8 mouse cellular contexts compared by ENCODE assay signal in genomic region chr5:81021864-81022305, GRCm38 (mm10). TPM values are rescaled to one million over a fixed set of nuclear protein-coding genes. Genes with fewer than 3 reads are reported as not detected.
DNase-seq lines count a peak whose midpoint lies in the region; ATAC-seq lines count a peak whose summit lies in the region.

No protein-coding gene starts in this region.

- 1% methylated on average over 21 of the region's 21 CpGs for WGBS in kidney, embryonic 14.5 days
- under 1% methylated on average over 21 of the region's 21 CpGs for WGBS in forebrain, embryonic 13.5 days
- WGBS in intestine, embryonic 16.5 days = 1% methylated on average over 21 of the region's 21 CpGs
- 1% methylated on average over 21 of the region's 21 CpGs for WGBS in lung, embryonic 15.5 days
- WGBS in stomach, embryonic 15.5 days = 2% methylated on average over 21 of the region's 21 CpGs

- H3K27ac ChIP-seq in kidney, embryonic 14.5 days (ENCODE audit: low read depth, low read length) = no peak overlapping the region
- no peak overlapping the region for H3K27ac ChIP-seq in brown adipose tissue, adult 24 weeks (replicated peaks; ENCODE audit: low read depth, low read length)
- peak overlapping the region; percentile 97 for H3K27ac ChIP-seq in forebrain, embryonic 13.5 days
- H3K27ac ChIP-seq in intestine, embryonic 16.5 days (ENCODE audit: low read length) = no peak overlapping the region; the same call in 1 of the 2 replicates
- H3K27ac ChIP-seq in lung, embryonic 15.5 days = no peak overlapping the region
- H3K27ac ChIP-seq in stomach, embryonic 15.5 days = no peak overlapping the region

- H3K4me1 ChIP-seq in kidney, embryonic 14.5 days (ENCODE audit: control insufficient read depth, insufficient read depth, low read length) = no peaks in the 10 kb centered on the region; the same call in 1 of the 2 replicates
- peaks cover 3% of the 10 kb centered on the region; the same call in 1 of the 2 replicates for H3K4me1 ChIP-seq in brown adipose tissue, adult 24 weeks (ENCODE audit: control insufficient read depth, insufficient read depth, insufficient read length, low read length)
- H3K4me1 ChIP-seq in forebrain, embryonic 13.5 days = peaks cover 20% of the 10 kb centered on the region
- H3K4me1 ChIP-seq in intestine, embryonic 16.5 days (ENCODE audit: control insufficient read depth, insufficient read depth, low read length) = peaks cover 9% of the 10 kb centered on the region; the same call in 1 of the 2 replicates
- H3K4me1 ChIP-seq in lung, embryonic 15.5 days = peaks cover 22% of the 10 kb centered on the region
- H3K4me1 ChIP-seq in stomach, embryonic 15.5 days = peaks cover 7% of the 10 kb centered on the region; the same call in 1 of the 2 replicates

- peak overlapping the region; percentile 84 for H3K9ac ChIP-seq in kidney, embryonic 14.5 days (ENCODE audit: low read depth, low read length)
- peak overlapping the region; percentile 87 for H3K9ac ChIP-seq in forebrain, embryonic 13.5 days
- H3K9ac ChIP-seq in intestine, embryonic 16.5 days (ENCODE audit: low read depth, low read length) = peak overlapping the region; percentile 66
- peak overlapping the region; percentile 65 for H3K9ac ChIP-seq in lung, embryonic 15.5 days
- H3K9ac ChIP-seq in stomach, embryonic 15.5 days = peak overlapping the region; percentile 48; the same call in 1 of the 2 replicates

- H3K27me3 ChIP-seq in kidney, embryonic 14.5 days (ENCODE audit: control insufficient read depth, insufficient read depth, low read length) = no peaks in the 10 kb centered on the region; the same call in 1 of the 2 replicates
- H3K27me3 ChIP-seq in forebrain, embryonic 13.5 days = peaks cover 34% of the 10 kb centered on the region
- H3K27me3 ChIP-seq in intestine, embryonic 16.5 days (replicated peaks; ENCODE audit: control insufficient read depth, insufficient read depth, low read length) = peaks cover 18% of the 10 kb centered on the region; the same call in 1 of the 2 replicates
- H3K27me3 ChIP-seq in lung, embryonic 15.5 days = no peaks in the 10 kb centered on the region
- no peaks in the 10 kb centered on the region; the same call in 1 of the 2 replicates for H3K27me3 ChIP-seq in stomach, embryonic 15.5 days (replicated peaks)

- no peaks in the 10 kb centered on the region for H3K36me3 ChIP-seq in kidney, embryonic 14.5 days (ENCODE audit: control insufficient read depth, insufficient read depth, low read length)
- H3K36me3 ChIP-seq in forebrain, embryonic 13.5 days (ENCODE audit: poor library complexity, severe bottlenecking) = no peaks in the 10 kb centered on the region
- H3K36me3 ChIP-seq in intestine, embryonic 16.5 days (ENCODE audit: control insufficient read depth, insufficient read depth, low read length) = no peaks in the 10 kb centered on the region
- H3K36me3 ChIP-seq in lung, embryonic 15.5 days = no peaks in the 10 kb centered on the region
- no peaks in the 10 kb centered on the region for H3K36me3 ChIP-seq in stomach, embryonic 15.5 days

- no peaks in the 10 kb centered on the region for H3K9me3 ChIP-seq in kidney, embryonic 14.5 days (ENCODE audit: control insufficient read depth, low read length)
- H3K9me3 ChIP-seq in forebrain, embryonic 13.5 days (replicated peaks) = no peaks in the 10 kb centered on the region
- no peaks in the 10 kb centered on the region for H3K9me3 ChIP-seq in intestine, embryonic 16.5 days (ENCODE audit: control insufficient read depth, low read length)
- H3K9me3 ChIP-seq in lung, embryonic 15.5 days = no peaks in the 10 kb centered on the region
- no peaks in the 10 kb centered on the region for H3K9me3 ChIP-seq in stomach, embryonic 15.5 days

- DNase-seq in kidney, adult 9 months = no peak
- no peak for DNase-seq in thymus, adult 18-20 months

- H3K4me2 ChIP-seq in kidney, embryonic 14.5 days (replicated peaks; ENCODE audit: low read depth, low read length) = peak overlapping the region; percentile 90
- peak overlapping the region; percentile 75 for H3K4me2 ChIP-seq in forebrain, embryonic 13.5 days
- H3K4me2 ChIP-seq in intestine, embryonic 16.5 days (ENCODE audit: low read depth, low read length) = peak overlapping the region; percentile 94
- peak overlapping the region; percentile 92 for H3K4me2 ChIP-seq in lung, embryonic 15.5 days
- H3K4me2 ChIP-seq in stomach, embryonic 15.5 days = peak overlapping the region; percentile 76

- peak overlapping the region; percentile 70 for H3K4me3 ChIP-seq in kidney, embryonic 14.5 days (ENCODE audit: low read length)
- peak overlapping the region; percentile 68 for H3K4me3 ChIP-seq in brown adipose tissue, adult 24 weeks (ENCODE audit: insufficient read depth, low read depth, low read length)
- peak overlapping the region; percentile 67 for H3K4me3 ChIP-seq in forebrain, embryonic 13.5 days
- H3K4me3 ChIP-seq in intestine, embryonic 16.5 days (ENCODE audit: low read length) = peak overlapping the region; percentile 67
- peak overlapping the region; percentile 67 for H3K4me3 ChIP-seq in lung, embryonic 15.5 days
- H3K4me3 ChIP-seq in stomach, embryonic 15.5 days (replicated peaks) = peak overlapping the region; percentile 68

- ATAC-seq in kidney, embryonic 14.5 days (ENCODE audit: low FRiP score, low TSS enrichment) = no peak
- ATAC-seq in forebrain, embryonic 13.5 days = no peak
- ATAC-seq in intestine, embryonic 16.5 days = no peak
- no peak for ATAC-seq in lung, embryonic 15.5 days (ENCODE audit: borderline replicate concordance, extremely low read depth, low FRiP score, low TSS enrichment)
- ATAC-seq in stomach, embryonic 15.5 days (ENCODE audit: insufficient read depth, low FRiP score, low read depth) = no peak

RNA-seq across cellular contexts. Expression of gene Adgrl3, which starts 1.9 kb away (rescaled TPM):
- polyA plus RNA-seq in kidney, embryonic 14.5 days (2014; fragmentation: Nextera tagmentation; extraction: Ambion mirVana) = 21.8 and 28.2 TPM in 2 replicates
- polyA plus RNA-seq in brown adipose tissue, adult 24 weeks (2012; ENCODE audit: insufficient read depth, insufficient read length, missing spikeins) = 0.71 TPM in 1 of 2 replicates, not detected in the other
- polyA plus RNA-seq in forebrain, embryonic 13.5 days (2015; fragmentation: Nextera tagmentation; extraction: Ambion mirVana) = 31.7 and 41.4 TPM in 2 replicates
- polyA plus RNA-seq in intestine, embryonic 16.5 days (2015; fragmentation: Nextera tagmentation; extraction: Ambion mirVana) = 6.5 and 6.8 TPM in 2 replicates
- polyA plus RNA-seq in lung, embryonic 15.5 days (2015; fragmentation: Nextera tagmentation; extraction: Ambion mirVana) = 13.1 and 14.0 TPM in 2 replicates
- polyA plus RNA-seq in stomach, embryonic 15.5 days (2015; fragmentation: Nextera tagmentation; extraction: Ambion mirVana) = 17.3 and 17.5 TPM in 2 replicates
